Mouse (Mus musculus) lung, embryonic 14.5 days (tissue): ENCODE measurements at regions not wholly inside any gene's neighbourhood (a gene's known extent, or its start where the extent isn't known, plus 50 kb on each side); places are given as distances from the start of the nearest gene placed in this dataset.

Experiments
- ATAC-seq: fragments of 200-750 bp; cut with Nextera tagmentation; 2 replicates; pipeline ENCODE4 v1.8.0; 2017; ENCODE audit warnings: mild to moderate bottlenecking, moderate TSS enrichment, moderate library complexity; ENCODE audit not compliant: insufficient read depth
- DNase-seq: peaks from one replicate; pipeline ENCODE4 v3.0.0-alpha.2; 2015
- H3K27ac ChIP-seq: fragments of 300-500 bp; sonication (generic); 2 replicates; pipeline ENCODE4 v1.5.1; 2014; ENCODE audit warnings: low read depth, mild to moderate bottlenecking, moderate library complexity
- H3K27me3 ChIP-seq: fragments of 300-500 bp; sonication (generic); 2 replicates; pipeline ENCODE4 v1.6.1; 2014; ENCODE audit warnings: low read length, control low read depth; ENCODE audit not compliant: insufficient read depth
- H3K36me3 ChIP-seq: fragments of 300-500 bp; sonication (generic); 2 replicates; pipeline ENCODE4 v1.6.1; 2014; ENCODE audit warnings: control low read depth; ENCODE audit not compliant: insufficient read depth
- H3K4me1 ChIP-seq: fragments of 300-500 bp; sonication (generic); 2 replicates; pipeline ENCODE4 v1.6.1; 2014; ENCODE audit warnings: antibody characterized with exemption, control low read depth; ENCODE audit not compliant: insufficient read depth
- H3K4me2 ChIP-seq: fragments of 300-500 bp; sonication (generic); 2 replicates; pipeline ENCODE4 v1.6.1; 2014; ENCODE audit warnings: mild to moderate bottlenecking
- H3K4me3 ChIP-seq: fragments of 300-500 bp; sonication (generic); 2 replicates; pipeline ENCODE4 v1.5.1; 2014; ENCODE audit warnings: low read depth, low read length
- H3K9ac ChIP-seq: fragments of 300-500 bp; sonication (generic); 2 replicates; pipeline ENCODE4 v1.6.1; 2014
- H3K9me3 ChIP-seq: fragments of 300-500 bp; sonication (generic); 2 replicates; pipeline ENCODE4 v1.6.1; 2016; ENCODE audit warnings: low read depth, low read length, control low read depth
- CTCF ChIP-seq: IDR thresholded peaks from 2 replicates; pipeline ENCODE4 v1.5.1; 2016; ENCODE audit warnings: antibody characterized with exemption, low read depth
- WGBS: fragments of 180-500 bp; shearing (Covaris S2); extraction: QIAGEN DNeasy Blood & Tissue Kit; methylation state at CpG from one replicate; pipeline ENCODE4 v1.1.7; 2014; 5-methylcytosine and 5-hydroxymethylcytosine counted together

GRCm38 (mm10) chrX:11512439-11512838 lies 184.8 kb downstream of the H2al1j start:
- ATAC-seq (peak; percentile 78), DNase-seq (peak; percentile 68)
- H3K4me2 ChIP-seq: no peak overlapping the region
- no peak for TF ChIP-seq CTCF
- H3K27me3 ChIP-seq: no peaks in the 10 kb centered on the region
- no peaks in the 10 kb centered on the region for H3K4me1 ChIP-seq
- H3K36me3 ChIP-seq: no peaks in the 10 kb centered on the region
- WGBS: 34% methylated on average over 5 of the region's 5 CpGs
- no peak overlapping the region for H3K9ac ChIP-seq
- H3K27ac ChIP-seq: no peak overlapping the region
- no peak overlapping the region for H3K4me3 ChIP-seq
- no peaks in the 10 kb centered on the region for H3K9me3 ChIP-seq

GRCm38 (mm10) chrX:11512928-11513327 lies 185.3 kb downstream of the H2al1j start:
- Histone ChIP-seq H3K4me1 (no peaks in the 10 kb centered on the region), H3K4me2 (no peak overlapping the region), H3K27me3 (no peaks in the 10 kb centered on the region), H3K36me3 (no peaks in the 10 kb centered on the region), H3K27ac (no peak overlapping the region), H3K9me3 (no peaks in the 10 kb centered on the region), H3K4me3 (no peak overlapping the region), H3K9ac (no peak overlapping the region)
- 37% methylated on average over 4 of the region's 4 CpGs for WGBS
- no peak for TF ChIP-seq CTCF
- DNase-seq: peak; percentile 51
- ATAC-seq: no peak

- no peak for TF ChIP-seq CTCF
- WGBS: 23% methylated on average over 4 of the region's 4 CpGs
These were observed 196.2 kb downstream of the H2al1j start for GRCm38 (mm10) chrX:11523791-11524190.

GRCm38 (mm10) chrX:11525326-11525725 lies 197.7 kb downstream of the H2al1j start:
- TF ChIP-seq CTCF: no peak
- 59% methylated on average over 8 of the region's 8 CpGs for WGBS
- DNase-seq (peak; percentile 28), ATAC-seq (no peak)
- H3K9ac ChIP-seq: no peak overlapping the region
- no peak overlapping the region for H3K4me3 ChIP-seq
- no peak overlapping the region for H3K4me2 ChIP-seq
- H3K9me3 ChIP-seq: no peaks in the 10 kb centered on the region
- H3K36me3 ChIP-seq: no peaks in the 10 kb centered on the region
- no peaks in the 10 kb centered on the region for H3K4me1 ChIP-seq
- H3K27ac ChIP-seq: no peak overlapping the region
- H3K27me3 ChIP-seq: no peaks in the 10 kb centered on the region

More at GRCm38 (mm10) chrX:11523791-11524190, 196.2 kb downstream of the H2al1j start:
- Histone ChIP-seq H3K36me3 (no peaks in the 10 kb centered on the region), H3K4me3 (no peak overlapping the region), H3K9me3 (no peaks in the 10 kb centered on the region), H3K4me1 (no peaks in the 10 kb centered on the region), H3K4me2 (no peak overlapping the region), H3K27me3 (no peaks in the 10 kb centered on the region), H3K27ac (no peak overlapping the region), H3K9ac (no peak overlapping the region)
- ATAC-seq (no peak), DNase-seq (no peak)

GRCm38 (mm10) chrX:11528589-11528988 lies 201.0 kb downstream of the H2al1j start:
- no peaks in the 10 kb centered on the region for H3K36me3 ChIP-seq
- no peaks in the 10 kb centered on the region for H3K27me3 ChIP-seq
- 75% methylated on average over 5 of the region's 5 CpGs for WGBS
- H3K9ac ChIP-seq: no peak overlapping the region
- no peaks in the 10 kb centered on the region for H3K4me1 ChIP-seq
- H3K4me3 ChIP-seq: no peak overlapping the region
- H3K4me2 ChIP-seq: no peak overlapping the region
- TF ChIP-seq CTCF: no peak
- no peak for DNase-seq
- no peak for ATAC-seq
- H3K27ac ChIP-seq: no peak overlapping the region
- no peaks in the 10 kb centered on the region for H3K9me3 ChIP-seq

GRCm38 (mm10) chrX:11529221-11529620 lies 201.6 kb downstream of the H2al1j start:
- ATAC-seq (no peak), DNase-seq (no peak)
- H3K9me3 ChIP-seq: no peaks in the 10 kb centered on the region; the same call in 1 of the 2 replicates
- WGBS: 77% methylated on average over 3 of the region's 3 CpGs
- no peak overlapping the region for H3K4me2 ChIP-seq
- H3K36me3 ChIP-seq: no peaks in the 10 kb centered on the region
- no peak overlapping the region for H3K27ac ChIP-seq
- no peak overlapping the region for H3K9ac ChIP-seq
- TF ChIP-seq CTCF: no peak
- H3K4me1 ChIP-seq: no peaks in the 10 kb centered on the region
- H3K27me3 ChIP-seq: no peaks in the 10 kb centered on the region
- no peak overlapping the region for H3K4me3 ChIP-seq

GRCm38 (mm10) chrX:11532817-11533216 lies 205.2 kb downstream of the H2al1j start:
- no peak overlapping the region for H3K27ac ChIP-seq
- H3K9ac ChIP-seq: no peak overlapping the region
- H3K4me2 ChIP-seq: no peak overlapping the region
- H3K27me3 ChIP-seq: no peaks in the 10 kb centered on the region
- no peaks in the 10 kb centered on the region for H3K36me3 ChIP-seq
- DNase-seq (no peak), ATAC-seq (no peak)
- no peak overlapping the region for H3K4me3 ChIP-seq
- no peak for TF ChIP-seq CTCF
- H3K4me1 ChIP-seq: no peaks in the 10 kb centered on the region
- 75% methylated on average over 4 of the region's 4 CpGs for WGBS
- no peaks in the 10 kb centered on the region; the same call in 1 of the 2 replicates for H3K9me3 ChIP-seq

GRCm38 (mm10) chrX:11533871-11534270 lies 206.2 kb downstream of the H2al1j start:
- 78% methylated on average over 8 of the region's 8 CpGs for WGBS
- Histone ChIP-seq H3K4me3 (no peak overlapping the region), H3K4me2 (no peak overlapping the region), H3K36me3 (no peaks in the 10 kb centered on the region), H3K9me3 (no peaks in the 10 kb centered on the region; the same call in 1 of the 2 replicates), H3K4me1 (no peaks in the 10 kb centered on the region), H3K27ac (no peak overlapping the region), H3K27me3 (no peaks in the 10 kb centered on the region), H3K9ac (no peak overlapping the region)
- TF ChIP-seq CTCF: no peak
- no peak for ATAC-seq
- DNase-seq: no peak
